Mouse (Mus musculus) embryonic facial prominence, embryonic 11.5 days (tissue): ENCODE measurements at regions not wholly inside any gene's neighbourhood (a gene's known extent, or its start where the extent isn't known, plus 50 kb on each side); places are given as distances from the start of the nearest gene placed in this dataset.
A peak's percentile ranks its signal among the peaks of the same experiment; 100 is the strongest.

Experiments used
- ATAC-seq: fragments of 200-750 bp; cut with Nextera tagmentation; replicated peaks from 2 replicates; pipeline ENCODE4 v1.8.0; 2017; ENCODE audit warnings: low read depth; ENCODE audit not compliant: insufficient number of reproducible peaks, low FRiP score, low TSS enrichment
- DNase-seq: peaks from one replicate; pipeline ENCODE4 v3.0.0-alpha.2; 2015; ENCODE audit warnings: low spot score
- H3K27ac ChIP-seq: fragments of 300-500 bp; sonication (generic); replicated peaks from 2 replicates; pipeline ENCODE4 v1.5.1; 2014; ENCODE audit warnings: mild to moderate bottlenecking, low read depth, low read length, control low read depth
- H3K27me3 ChIP-seq: fragments of 300-500 bp; sonication (generic); 2 replicates; pipeline ENCODE4 v1.6.1; 2014; ENCODE audit warnings: mild to moderate bottlenecking, low read length, moderate library complexity, mixed read lengths; ENCODE audit not compliant: control insufficient read depth, insufficient read depth
- H3K36me3 ChIP-seq: fragments of 300-500 bp; sonication (generic); replicated peaks from 2 replicates; pipeline ENCODE4 v1.6.1; 2014; ENCODE audit warnings: low read depth, mild to moderate bottlenecking, low read length, moderate library complexity, mixed read lengths; ENCODE audit not compliant: control insufficient read depth, insufficient read depth
- H3K4me1 ChIP-seq: fragments of 300-500 bp; sonication (generic); 2 replicates; pipeline ENCODE4 v1.6.1; 2014; ENCODE audit warnings: low read length, mixed read lengths; ENCODE audit not compliant: control insufficient read depth, insufficient read depth
- H3K4me2 ChIP-seq: fragments of 300-500 bp; sonication (generic); 2 replicates; pipeline ENCODE4 v1.6.1; 2014; ENCODE audit warnings: low read depth, mild to moderate bottlenecking, control low read depth, low read length, moderate library complexity
- H3K4me3 ChIP-seq: fragments of 300-500 bp; sonication (generic); 2 replicates; pipeline ENCODE4 v1.5.1; 2014; ENCODE audit warnings: low read depth, low read length, control low read depth
- H3K9ac ChIP-seq: fragments of 300-500 bp; sonication (generic); replicated peaks from 2 replicates; pipeline ENCODE4 v1.6.1; 2014; ENCODE audit warnings: mild to moderate bottlenecking, control low read depth, low read length
- H3K9me3 ChIP-seq: fragments of 300-500 bp; sonication (generic); replicated peaks from 2 replicates; pipeline ENCODE4 v1.6.1; 2016; ENCODE audit warnings: mild to moderate bottlenecking, low read length, inconsistent platforms, mixed read lengths; ENCODE audit not compliant: control insufficient read depth
- WGBS: fragments of 180-500 bp; shearing (Covaris S2); extraction: QIAGEN DNeasy Blood & Tissue Kit; methylation state at CpG from one replicate; pipeline ENCODE4 v1.1.7; 2014; 5-methylcytosine and 5-hydroxymethylcytosine counted together

DNA sequence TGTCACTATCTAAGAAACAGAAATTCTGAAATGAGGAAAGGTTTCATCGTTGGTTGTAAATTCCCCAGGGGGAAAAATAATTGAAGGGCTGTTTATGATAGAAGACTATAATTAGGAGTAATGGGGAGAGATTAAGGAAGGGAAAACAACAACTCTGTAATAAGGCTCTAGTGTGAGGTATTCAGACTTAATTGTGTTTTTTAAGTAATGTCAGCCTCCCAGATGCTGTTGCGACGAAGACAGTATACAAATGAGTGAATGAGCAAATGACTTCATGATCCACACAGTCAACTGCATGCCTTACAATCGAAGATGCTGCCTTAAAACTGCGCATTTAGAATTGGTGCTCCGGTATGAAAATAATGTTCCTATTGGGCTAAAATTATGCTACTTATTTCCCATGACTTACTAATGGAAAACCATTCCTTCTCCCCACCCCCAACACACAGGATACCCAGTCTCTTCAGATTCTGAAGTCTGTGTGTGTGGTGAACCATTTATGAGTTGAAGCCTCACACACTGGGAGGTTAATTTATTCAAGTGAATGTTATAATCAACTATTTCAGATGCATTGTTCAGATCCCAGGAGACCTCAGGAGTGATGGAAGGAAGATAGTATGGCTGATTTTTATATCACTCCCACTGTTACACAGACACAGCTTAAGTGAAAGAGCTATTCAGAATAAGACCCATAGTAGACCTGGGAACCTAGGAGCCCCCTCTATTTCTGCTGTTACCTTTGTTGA, 295.2 kb upstream of the Ano5 start:
- no peak for ATAC-seq
- Histone ChIP-seq H3K27me3 (no peaks in the 10 kb centered on the region), H3K27ac (no peak overlapping the region), H3K4me2 (no peak overlapping the region), H3K36me3 (no peaks in the 10 kb centered on the region), H3K4me3 (no peak overlapping the region), H3K9me3 (no peaks in the 10 kb centered on the region), H3K4me1 (no peaks in the 10 kb centered on the region), H3K9ac (no peak overlapping the region)
- DNase-seq: no peak
- 84% methylated on average over 6 of the region's 6 CpGs for WGBS

DNA sequence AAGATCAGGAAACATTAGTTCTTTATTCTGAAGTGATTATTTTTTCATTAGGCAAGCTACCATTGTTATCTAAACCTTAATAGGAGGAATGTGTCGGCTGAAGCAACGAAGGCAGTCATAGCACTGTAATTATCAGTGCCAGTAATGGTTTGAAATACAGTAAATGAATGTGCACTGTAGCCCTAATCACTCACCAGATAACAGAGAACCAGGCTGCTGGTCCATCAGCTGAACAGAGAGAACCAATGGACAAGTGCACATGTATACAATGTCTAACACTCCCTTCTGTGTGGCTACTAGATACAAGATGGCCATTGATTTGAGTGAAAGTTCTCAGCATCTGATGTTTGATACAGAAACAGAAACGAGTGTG, 294.6 kb upstream of the Ano5 start:
- ATAC-seq (no peak), DNase-seq (no peak)
- Histone ChIP-seq H3K4me1 (no peaks in the 10 kb centered on the region), H3K27me3 (no peaks in the 10 kb centered on the region), H3K27ac (no peak overlapping the region), H3K9me3 (no peaks in the 10 kb centered on the region), H3K36me3 (no peaks in the 10 kb centered on the region), H3K4me2 (no peak overlapping the region), H3K9ac (no peak overlapping the region), H3K4me3 (no peak overlapping the region)
- WGBS: 87% methylated on average over 3 of the region's 3 CpGs

DNA sequence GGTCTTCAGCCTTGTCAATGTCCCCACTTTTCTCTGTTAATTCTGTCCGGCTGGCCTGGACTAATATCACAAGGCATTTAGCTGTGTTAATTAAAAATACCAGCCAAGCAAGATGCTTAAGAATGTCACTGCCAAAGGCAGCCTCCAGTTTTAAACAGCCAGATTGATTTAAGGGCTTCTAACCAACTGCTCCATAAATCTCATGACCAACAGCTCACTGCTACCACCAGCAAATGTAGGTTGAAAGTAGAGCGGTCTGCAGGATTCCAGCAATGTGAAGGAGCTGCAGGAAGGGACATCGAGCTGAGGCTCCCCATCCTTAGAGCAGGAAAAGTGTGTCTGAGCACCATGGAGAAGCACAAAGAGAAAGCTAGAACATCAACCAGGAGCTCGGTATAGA, 289.5 kb upstream of the Ano5 start:
- H3K27ac ChIP-seq: no peak overlapping the region
- no peak overlapping the region for H3K4me3 ChIP-seq
- no peaks in the 10 kb centered on the region for H3K27me3 ChIP-seq
- DNase-seq (no peak), ATAC-seq (no peak)
- no peaks in the 10 kb centered on the region for H3K9me3 ChIP-seq
- H3K4me1 ChIP-seq: no peaks in the 10 kb centered on the region
- WGBS: 84% methylated on average over 4 of the region's 4 CpGs
- no peak overlapping the region for H3K4me2 ChIP-seq
- no peak overlapping the region for H3K9ac ChIP-seq
- no peaks in the 10 kb centered on the region for H3K36me3 ChIP-seq

DNA sequence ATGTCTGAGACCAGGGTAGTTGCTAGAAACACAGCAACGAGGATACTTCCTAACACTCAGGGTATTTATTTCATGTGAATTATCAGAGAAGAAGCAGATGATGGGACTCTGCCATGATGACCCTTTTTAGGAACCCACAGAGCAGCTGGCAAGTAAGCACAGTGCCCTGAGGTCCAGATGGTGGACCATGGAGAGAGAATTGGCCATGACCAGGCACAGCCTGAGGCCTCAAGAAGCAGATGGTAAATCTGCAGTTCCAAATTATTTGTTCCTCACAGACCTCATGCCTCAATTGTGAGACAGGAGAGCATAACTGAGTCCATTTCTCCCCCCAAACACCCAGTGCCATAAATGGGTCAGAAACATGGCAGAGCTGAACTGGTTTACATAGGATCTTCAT, 289.0 kb upstream of the Ano5 start:
- no peak overlapping the region for H3K27ac ChIP-seq
- H3K4me2 ChIP-seq: no peak overlapping the region
- ATAC-seq (no peak), DNase-seq (no peak)
- H3K27me3 ChIP-seq: no peaks in the 10 kb centered on the region
- no peak overlapping the region for H3K4me3 ChIP-seq
- H3K4me1 ChIP-seq: no peaks in the 10 kb centered on the region
- H3K9ac ChIP-seq: no peak overlapping the region
- H3K36me3 ChIP-seq: no peaks in the 10 kb centered on the region
- no peaks in the 10 kb centered on the region for H3K9me3 ChIP-seq
- 75% methylated on average over 1 of the region's 1 CpGs for WGBS

DNA sequence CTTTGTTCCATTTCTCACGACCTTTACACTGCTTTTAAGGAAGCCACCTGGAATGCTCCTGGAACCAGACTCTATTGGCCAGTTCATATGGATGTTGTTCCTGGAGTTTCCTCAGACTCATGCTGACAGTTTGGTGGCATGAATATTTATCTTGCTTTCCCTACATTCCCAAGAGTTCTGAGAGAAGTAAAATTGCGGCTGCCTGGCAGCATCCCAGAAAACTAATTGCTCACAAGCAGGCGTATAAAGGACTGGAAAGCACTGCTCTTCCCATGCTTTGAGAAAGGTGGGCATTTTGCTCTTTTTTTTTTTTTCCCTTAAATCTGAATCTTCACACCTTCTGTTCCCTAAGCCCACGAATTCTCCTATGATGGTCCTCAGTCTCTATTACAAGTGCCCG, 283.7 kb upstream of the Ano5 start:
- no peaks in the 10 kb centered on the region for H3K27me3 ChIP-seq
- 71% methylated on average over 5 of the region's 5 CpGs for WGBS
- no peak overlapping the region for H3K27ac ChIP-seq
- no peak overlapping the region for H3K9ac ChIP-seq
- DNase-seq (no peak), ATAC-seq (no peak)
- no peak overlapping the region for H3K4me3 ChIP-seq
- no peaks in the 10 kb centered on the region for H3K36me3 ChIP-seq
- H3K4me1 ChIP-seq: no peaks in the 10 kb centered on the region
- no peak overlapping the region for H3K4me2 ChIP-seq
- H3K9me3 ChIP-seq: no peaks in the 10 kb centered on the region

DNA sequence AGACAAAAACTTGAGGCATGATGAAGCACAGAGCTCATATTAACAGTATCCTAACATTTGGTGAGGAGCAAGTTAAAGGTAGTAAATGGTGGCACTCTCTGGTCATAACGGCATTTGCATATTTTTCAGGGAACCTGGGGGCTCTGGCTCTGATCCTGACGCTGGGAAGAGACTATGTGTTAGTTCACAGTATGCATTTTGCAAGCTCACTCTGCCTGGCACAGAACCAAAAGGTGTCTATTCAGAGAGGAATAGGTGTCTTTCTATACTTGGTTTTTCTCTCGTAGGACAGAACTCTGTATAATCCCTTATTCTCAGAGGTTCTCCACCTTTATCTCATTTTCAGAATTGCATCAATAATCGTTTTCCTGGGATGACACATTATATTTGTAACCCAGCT, 276.2 kb upstream of the Ano5 start:
- no peak overlapping the region for H3K4me3 ChIP-seq
- WGBS: 71% methylated on average over 4 of the region's 4 CpGs

DNA sequence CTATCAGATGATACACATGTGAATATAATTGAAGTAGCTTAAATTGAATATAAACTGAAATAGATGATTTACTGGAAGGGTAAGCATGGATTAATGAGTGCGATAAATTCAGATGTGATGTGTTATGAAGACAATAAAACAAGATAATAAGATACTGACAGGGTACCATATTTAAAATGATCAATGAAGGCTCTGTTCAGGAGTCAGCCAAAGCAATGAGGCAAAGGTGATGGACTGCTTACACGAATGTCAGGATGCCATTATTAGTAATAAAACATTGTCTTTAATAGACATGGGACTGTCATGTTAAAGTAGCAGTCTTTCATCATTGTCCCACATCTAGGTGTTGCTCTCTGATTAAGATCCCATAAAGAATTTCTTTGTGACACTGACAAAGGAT, 263.1 kb upstream of the Ano5 start:
- DNase-seq (no peak), ATAC-seq (no peak)
- no peak overlapping the region for H3K4me2 ChIP-seq
- H3K9ac ChIP-seq: no peak overlapping the region
- no peak overlapping the region for H3K4me3 ChIP-seq
- WGBS: 77% methylated on average over 2 of the region's 2 CpGs
- H3K36me3 ChIP-seq: no peaks in the 10 kb centered on the region
- no peaks in the 10 kb centered on the region for H3K4me1 ChIP-seq
- no peaks in the 10 kb centered on the region for H3K27me3 ChIP-seq
- H3K27ac ChIP-seq: no peak overlapping the region
- H3K9me3 ChIP-seq: no peaks in the 10 kb centered on the region

More for the DNA sequence above, 276.2 kb upstream of the Ano5 start:
- Histone ChIP-seq H3K27ac (no peak overlapping the region), H3K36me3 (no peaks in the 10 kb centered on the region), H3K27me3 (no peaks in the 10 kb centered on the region), H3K9ac (no peak overlapping the region), H3K4me1 (no peaks in the 10 kb centered on the region), H3K9me3 (no peaks in the 10 kb centered on the region), H3K4me2 (no peak overlapping the region)
- ATAC-seq (no peak), DNase-seq (no peak)

DNA sequence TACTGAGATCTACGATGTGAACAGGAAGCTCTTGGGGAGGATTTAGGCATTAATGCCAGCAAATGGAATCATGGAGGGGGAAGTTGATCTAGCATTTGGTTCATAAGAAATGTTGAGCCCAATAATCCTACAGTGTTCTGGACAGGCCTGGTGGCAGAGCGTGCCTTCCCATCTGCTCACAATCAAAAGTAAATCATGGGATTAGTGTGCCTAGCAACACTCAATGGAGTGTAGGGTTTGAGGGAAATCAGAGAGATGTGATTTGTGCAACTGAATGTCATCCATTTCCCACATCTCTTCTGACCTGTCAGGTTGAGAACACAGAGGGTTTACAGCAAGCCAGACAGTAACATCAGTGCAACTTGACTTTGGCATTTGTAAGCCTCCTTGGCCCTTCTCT, 256.4 kb upstream of the Ano5 start:
- 65% methylated on average over 2 of the region's 2 CpGs for WGBS
- H3K4me3 ChIP-seq: no peak overlapping the region
- no peaks in the 10 kb centered on the region for H3K36me3 ChIP-seq
- H3K9me3 ChIP-seq: no peaks in the 10 kb centered on the region
- no peak overlapping the region for H3K9ac ChIP-seq
- H3K27me3 ChIP-seq: no peaks in the 10 kb centered on the region
- no peak overlapping the region for H3K4me2 ChIP-seq
- DNase-seq (peak; percentile 10), ATAC-seq (no peak)
- no peaks in the 10 kb centered on the region for H3K4me1 ChIP-seq
- no peak overlapping the region for H3K27ac ChIP-seq
